Mouse (Mus musculus) forebrain, embryonic 12.5 days (tissue): ENCODE results near the gene Rinl. TPM values are rescaled to one million over a fixed set of nuclear protein-coding genes. Genes with fewer than 3 reads are reported as not detected.

ENCODE experiments used
- ATAC-seq: fragments of 200-750 bp; cut with Nextera tagmentation; 2 replicates; pipeline ENCODE4 v1.8.0; 2017; ENCODE audit warnings: moderate TSS enrichment; ENCODE audit not compliant: low FRiP score
- H3K27ac ChIP-seq: fragments of 300-500 bp; sonication (generic); 2 replicates; pipeline ENCODE4 v1.5.1; 2016; ENCODE audit warnings: mild to moderate bottlenecking
- H3K27me3 ChIP-seq: fragments of 300-500 bp; sonication (generic); 2 replicates; pipeline ENCODE4 v1.6.1; 2016; ENCODE audit warnings: mild to moderate bottlenecking
- H3K36me3 ChIP-seq: fragments of 300-500 bp; sonication (generic); replicated peaks from 2 replicates; pipeline ENCODE4 v1.6.1; 2016; ENCODE audit warnings: mild to moderate bottlenecking
- H3K4me1 ChIP-seq: fragments of 300-500 bp; sonication (generic); 2 replicates; pipeline ENCODE4 v1.6.1; 2016
- H3K4me2 ChIP-seq: fragments of 300-500 bp; sonication (generic); 2 replicates; pipeline ENCODE4 v1.6.1; 2016; ENCODE audit warnings: mild to moderate bottlenecking, moderate library complexity
- H3K4me3 ChIP-seq: fragments of 300-500 bp; sonication (generic); replicated peaks from 2 replicates; pipeline ENCODE4 v1.5.1; 2016; ENCODE audit warnings: mild to moderate bottlenecking
- H3K9ac ChIP-seq: fragments of 300-500 bp; sonication (generic); 2 replicates; pipeline ENCODE4 v1.6.1; 2016; ENCODE audit warnings: mild to moderate bottlenecking
- H3K9me3 ChIP-seq: fragments of 300-500 bp; sonication (generic); 2 replicates; pipeline ENCODE4 v1.6.1; 2016
- WGBS: fragments of 180-500 bp; shearing (Covaris S2); methylation state at CpG from one replicate; pipeline ENCODE4 v1.1.7; 2016; 5-methylcytosine and 5-hydroxymethylcytosine counted together
- polyA plus RNA-seq: library from polyadenylated mRNA; unstranded; fragments of >200 nt; fragmentation: Nextera tagmentation; extraction: Ambion mirVana; gene quantifications from 2 replicates; pipeline ENCODE4 v1.2.1, GENCODE M21; 2016

Rinl gene
- polyA plus RNA-seq, 1 experiment from 2014 or later, result 2.5 TPM

- H3K36me3 ChIP-seq, result peaks cover 74% of the 10 kb centered on the region
- H3K9me3 ChIP-seq, result no peaks in the 10 kb centered on the region
- H3K27ac ChIP-seq, result peak overlapping the region; percentile 69
- no peak overlapping the region for H3K9ac ChIP-seq
- no peaks in the 10 kb centered on the region for H3K27me3 ChIP-seq
- WGBS, result 49% methylated on average over 12 of the region's 12 CpGs
- peaks cover 55% of the 10 kb centered on the region for H3K4me1 ChIP-seq
- ATAC-seq, result peak; percentile 40; the same call in 1 of the 2 replicates
- H3K4me2 ChIP-seq, result no peak overlapping the region
- no peak overlapping the region for H3K4me3 ChIP-seq
Observed at GRCm38 (mm10) chr7:28820358-28821260, 31.8 kb downstream of the Rinl start.

- no peak overlapping the region for H3K9ac ChIP-seq
- peaks cover 67% of the 10 kb centered on the region for H3K36me3 ChIP-seq
- H3K9me3 ChIP-seq, result no peaks in the 10 kb centered on the region
- no peak overlapping the region for H3K4me3 ChIP-seq
- peaks cover 53% of the 10 kb centered on the region for H3K4me1 ChIP-seq
- WGBS, result 84% methylated on average over 10 of the region's 10 CpGs
- no peak for ATAC-seq
- H3K27me3 ChIP-seq, result no peaks in the 10 kb centered on the region
- no peak overlapping the region for H3K27ac ChIP-seq
- no peak overlapping the region for H3K4me2 ChIP-seq
Observed at GRCm38 (mm10) chr7:28821261-28821831, 32.6 kb downstream of the Rinl start.

DNA sequence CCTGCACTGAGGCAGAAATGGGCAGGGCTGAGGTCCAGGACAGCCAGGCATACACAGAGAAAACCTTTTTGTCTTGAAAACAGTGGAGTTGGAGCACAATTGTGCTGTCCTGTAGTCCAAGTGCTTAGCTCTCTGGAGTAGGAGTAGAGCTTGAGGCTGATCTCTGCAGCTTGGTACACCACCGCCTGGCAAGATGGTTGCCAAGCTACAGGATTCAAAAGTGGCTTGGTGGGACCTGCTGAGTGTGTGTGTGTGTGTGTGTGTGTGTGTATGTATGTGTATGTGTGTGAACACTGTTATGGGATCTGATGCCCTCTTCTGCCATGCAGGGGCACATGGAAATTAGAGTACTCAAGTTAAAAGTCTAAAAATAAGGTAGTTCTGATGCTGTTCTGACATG, 33.8 kb downstream of the Rinl start:
- ATAC-seq, result no peak
- 67% methylated on average over 1 of the region's 1 CpGs for WGBS
- H3K4me3 ChIP-seq, result no peak overlapping the region
- H3K9ac ChIP-seq, result no peak overlapping the region
- H3K4me2 ChIP-seq, result no peak overlapping the region
- peaks cover 55% of the 10 kb centered on the region for H3K36me3 ChIP-seq
- H3K27ac ChIP-seq, result 0 out of 2 replicates have a peak overlapping the region, but pooled peaks have one; percentile 5
- no peaks in the 10 kb centered on the region for H3K27me3 ChIP-seq
- peaks cover 46% of the 10 kb centered on the region for H3K4me1 ChIP-seq
- H3K9me3 ChIP-seq, result no peaks in the 10 kb centered on the region

- no peak overlapping the region for H3K4me2 ChIP-seq
- WGBS, result 63% methylated on average over 10 of the region's 10 CpGs
- H3K9me3 ChIP-seq, result no peaks in the 10 kb centered on the region
- no peaks in the 10 kb centered on the region for H3K27me3 ChIP-seq
- H3K4me1 ChIP-seq, result peaks cover 39% of the 10 kb centered on the region
- H3K9ac ChIP-seq, result no peak overlapping the region
- no peak overlapping the region for H3K4me3 ChIP-seq
- H3K36me3 ChIP-seq, result peaks cover 48% of the 10 kb centered on the region
- no peak for ATAC-seq
- H3K27ac ChIP-seq, result peak overlapping the region; percentile 50; the same call in 1 of the 2 replicates
Observed at GRCm38 (mm10) chr7:28822993-28823903, 34.5 kb downstream of the Rinl start.

- peaks cover 32% of the 10 kb centered on the region for H3K4me1 ChIP-seq
- 70% methylated on average over 2 of the region's 2 CpGs for WGBS
- H3K36me3 ChIP-seq, result peaks cover 41% of the 10 kb centered on the region
- no peak overlapping the region for H3K9ac ChIP-seq
- no peak overlapping the region for H3K4me2 ChIP-seq
- H3K27ac ChIP-seq, result 0 out of 2 replicates have a peak overlapping the region, but pooled peaks have one; percentile 50
- no peaks in the 10 kb centered on the region for H3K9me3 ChIP-seq
- no peak overlapping the region for H3K4me3 ChIP-seq
- no peak for ATAC-seq
- H3K27me3 ChIP-seq, result no peaks in the 10 kb centered on the region
Observed at GRCm38 (mm10) chr7:28823932-28824331, 35.2 kb downstream of the Rinl start.

DNA sequence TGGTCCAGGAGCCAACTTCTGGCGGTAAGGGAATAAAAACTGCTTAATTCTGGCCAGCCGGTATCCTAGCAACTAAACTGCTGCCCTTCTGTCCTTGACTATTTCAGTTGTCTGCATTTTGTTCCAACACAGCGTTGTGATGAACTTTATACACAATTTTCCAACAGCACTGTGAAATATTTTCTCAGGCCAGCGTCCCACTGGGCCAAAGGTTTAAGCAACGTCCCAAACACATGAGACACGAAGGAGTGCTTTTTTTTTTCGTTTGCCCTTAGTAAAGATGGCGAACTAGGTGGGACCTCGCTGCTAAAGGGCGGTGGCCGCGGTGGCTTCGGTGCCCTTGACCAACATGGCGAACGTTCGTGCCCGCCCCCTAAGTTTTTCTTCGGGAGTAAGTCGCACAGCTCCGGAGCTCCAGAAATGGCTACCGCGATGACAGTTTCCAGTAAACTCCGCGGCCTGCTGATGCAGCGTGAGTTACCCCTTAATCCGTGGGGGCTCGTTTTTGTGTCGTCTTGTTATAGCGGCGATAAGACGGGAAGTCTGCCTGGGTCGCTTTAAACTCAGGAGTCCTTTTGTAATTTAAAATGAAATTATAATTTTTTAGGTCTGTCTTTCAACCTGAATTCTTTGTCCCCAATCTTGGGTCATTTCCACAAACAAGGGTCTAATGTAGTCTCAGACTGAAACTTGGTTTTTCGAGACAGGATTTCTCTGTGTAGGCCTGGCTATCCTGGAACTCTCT, 36.3 kb downstream of the Rinl start, which contains the start of gene Ech1:
Gene Ech1 (plus strand): TSS at position 277 of the 745 bp plus-strand sequence.
- Histone ChIP-seq H3K4me3 (peak within 1 kb of the TSS; percentile 47), H3K36me3 (peaks cover 36% of the 10 kb centered on the region), H3K9me3 (no peaks in the 10 kb centered on the region), H3K4me2 (peak within 1 kb of the TSS; percentile 57), H3K27me3 (no peaks in the 10 kb centered on the region), H3K27ac (peak within 1 kb of the TSS; percentile 83), H3K9ac (peak within 1 kb of the TSS; percentile 54), H3K4me1 (peaks cover 23% of the 10 kb centered on the region)
- peak; percentile 71 for ATAC-seq
- 3% methylated on average over 33 of the region's 33 CpGs for WGBS

DNA sequence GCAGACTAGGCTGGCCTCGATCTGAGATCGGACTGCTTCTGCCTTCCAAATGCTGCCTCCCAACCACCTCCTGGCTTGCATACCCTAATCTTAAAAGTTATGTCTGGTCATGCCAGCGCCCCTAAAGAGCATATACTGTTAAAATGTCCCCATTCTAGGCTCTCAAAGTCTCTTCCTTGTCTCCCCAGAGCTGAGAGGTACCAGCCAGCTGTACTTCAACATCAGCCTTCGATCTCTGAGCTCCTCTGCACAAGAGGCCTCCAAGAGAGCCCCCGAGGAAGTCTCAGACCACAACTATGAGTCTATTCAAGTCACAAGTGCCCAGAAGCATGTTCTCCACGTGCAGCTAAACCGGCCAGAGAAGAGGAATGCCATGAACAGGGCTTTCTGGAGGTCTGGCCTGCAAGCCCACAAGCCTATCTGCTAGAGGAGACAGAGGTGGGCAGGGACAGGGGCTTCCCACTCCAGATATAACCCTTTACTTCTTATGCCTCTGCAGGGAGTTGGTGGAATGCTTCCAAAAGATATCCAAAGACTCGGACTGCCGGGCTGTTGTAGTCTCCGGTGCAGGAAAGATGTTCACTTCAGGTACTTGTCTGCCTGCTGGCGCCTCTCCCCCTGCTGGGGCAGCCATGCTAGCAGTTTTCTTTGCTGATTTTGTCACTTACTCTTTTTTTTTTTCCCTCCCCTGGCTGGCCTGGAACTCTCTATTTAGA, 37.1 kb downstream of the Rinl start:
- no peak for ATAC-seq
- Histone ChIP-seq H3K36me3 (peaks cover 35% of the 10 kb centered on the region), H3K27me3 (no peaks in the 10 kb centered on the region), H3K9ac (peak overlapping the region; percentile 54), H3K4me1 (peaks cover 16% of the 10 kb centered on the region), H3K4me3 (peak overlapping the region; percentile 47), H3K4me2 (peak overlapping the region; percentile 57), H3K27ac (peak overlapping the region; percentile 83; the same call in 1 of the 2 replicates), H3K9me3 (no peaks in the 10 kb centered on the region)
- WGBS, result 66% methylated on average over 11 of the region's 11 CpGs

- Histone ChIP-seq H3K9ac (0 out of 2 replicates have a peak overlapping the region, but pooled peaks have one; percentile 54), H3K36me3 (peaks cover 35% of the 10 kb centered on the region), H3K4me2 (no peak overlapping the region), H3K4me3 (no peak overlapping the region), H3K4me1 (peaks cover 12% of the 10 kb centered on the region), H3K9me3 (no peaks in the 10 kb centered on the region), H3K27ac (no peak overlapping the region), H3K27me3 (no peaks in the 10 kb centered on the region)
- 90% methylated on average over 7 of the region's 7 CpGs for WGBS
- ATAC-seq, result no peak
Observed at GRCm38 (mm10) chr7:28826402-28826772, 37.6 kb downstream of the Rinl start.

DNA sequence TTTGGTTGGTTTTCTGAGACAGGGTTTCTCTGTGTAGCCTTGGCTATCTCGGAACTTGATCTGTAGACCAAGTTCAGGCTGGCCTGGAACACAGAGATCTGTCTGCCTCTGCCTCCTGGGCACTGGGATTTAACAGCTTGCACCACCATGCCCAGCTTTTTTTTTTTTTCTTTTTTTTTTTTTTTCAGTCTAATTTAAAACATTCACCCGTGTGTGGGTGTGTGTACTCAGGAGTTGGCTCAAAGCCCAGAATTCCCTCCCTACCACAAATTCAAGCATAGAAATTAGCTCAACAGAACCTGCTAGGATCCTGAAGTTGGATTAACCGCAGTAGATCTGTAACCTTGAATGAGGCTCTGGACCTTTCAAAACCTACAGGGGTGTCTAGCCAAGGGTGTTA, 38.6 kb downstream of the Rinl start:
- ATAC-seq, result no peak
- no peak overlapping the region for H3K4me2 ChIP-seq
- H3K27ac ChIP-seq, result no peak overlapping the region
- no peak overlapping the region for H3K9ac ChIP-seq
- no peaks in the 10 kb centered on the region for H3K27me3 ChIP-seq
- H3K4me3 ChIP-seq, result no peak overlapping the region
- peaks cover 12% of the 10 kb centered on the region for H3K4me1 ChIP-seq
- 63% methylated on average over 3 of the region's 3 CpGs for WGBS
- no peaks in the 10 kb centered on the region for H3K9me3 ChIP-seq
- peaks cover 36% of the 10 kb centered on the region for H3K36me3 ChIP-seq

DNA sequence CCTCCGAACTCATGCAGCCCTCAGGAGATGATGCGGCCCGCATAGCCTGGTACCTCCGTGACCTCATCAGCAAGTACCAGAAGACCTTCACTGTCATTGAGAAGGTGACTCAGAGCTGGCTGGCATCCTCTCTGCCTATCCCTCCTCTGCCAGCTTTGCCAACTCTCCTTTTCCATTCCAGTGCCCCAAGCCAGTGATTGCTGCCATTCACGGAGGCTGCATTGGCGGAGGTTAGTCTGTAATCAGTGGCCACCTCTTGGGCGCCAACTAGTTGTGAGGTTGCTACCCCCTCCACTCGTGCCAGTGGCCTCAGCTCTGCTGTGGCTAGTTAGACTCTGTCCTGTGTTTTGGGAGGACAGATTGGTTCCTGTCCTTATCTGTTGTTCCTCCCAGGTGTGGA, 41.1 kb downstream of the Rinl start:
- no peak overlapping the region for H3K27ac ChIP-seq
- no peak overlapping the region for H3K9ac ChIP-seq
- H3K27me3 ChIP-seq, result no peaks in the 10 kb centered on the region
- no peaks in the 10 kb centered on the region for H3K9me3 ChIP-seq
- H3K4me2 ChIP-seq, result no peak overlapping the region
- peaks cover 26% of the 10 kb centered on the region for H3K36me3 ChIP-seq
- H3K4me1 ChIP-seq, result peaks cover 8% of the 10 kb centered on the region
- no peak overlapping the region for H3K4me3 ChIP-seq
- WGBS, result 95% methylated on average over 8 of the region's 8 CpGs
- no peak for ATAC-seq

DNA sequence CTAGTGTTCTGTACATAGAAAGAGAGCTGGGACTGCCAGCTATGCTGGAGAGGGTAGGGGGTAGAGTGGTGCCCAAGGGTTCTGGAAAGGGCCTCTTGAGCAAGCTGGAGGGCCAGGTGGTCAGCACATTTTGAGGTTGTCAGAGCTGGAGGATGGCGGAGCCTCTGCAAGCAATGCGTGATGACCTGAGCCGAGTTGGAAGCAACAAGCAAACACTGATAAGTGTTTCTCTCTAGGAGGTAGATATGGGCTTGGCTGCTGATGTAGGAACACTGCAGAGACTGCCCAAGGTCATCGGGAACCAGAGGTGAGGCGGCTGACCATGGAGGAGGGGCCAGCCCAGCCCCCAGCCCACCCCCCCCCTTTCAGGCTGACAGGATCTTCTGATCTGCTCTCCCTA, 42.2 kb downstream of the Rinl start:
- no peaks in the 10 kb centered on the region for H3K27me3 ChIP-seq
- H3K9ac ChIP-seq, result no peak overlapping the region
- WGBS, result 96% methylated on average over 5 of the region's 5 CpGs
- no peak for ATAC-seq
- no peak overlapping the region for H3K4me3 ChIP-seq
- H3K36me3 ChIP-seq, result peaks cover 26% of the 10 kb centered on the region
- H3K4me1 ChIP-seq, result peaks cover 2% of the 10 kb centered on the region; the same call in 1 of the 2 replicates
- no peak overlapping the region for H3K4me2 ChIP-seq
- H3K27ac ChIP-seq, result no peak overlapping the region
- no peaks in the 10 kb centered on the region for H3K9me3 ChIP-seq
